Mouse (Mus musculus): ENCODE results near the gene Best2.

Best2 gene

DNA sequence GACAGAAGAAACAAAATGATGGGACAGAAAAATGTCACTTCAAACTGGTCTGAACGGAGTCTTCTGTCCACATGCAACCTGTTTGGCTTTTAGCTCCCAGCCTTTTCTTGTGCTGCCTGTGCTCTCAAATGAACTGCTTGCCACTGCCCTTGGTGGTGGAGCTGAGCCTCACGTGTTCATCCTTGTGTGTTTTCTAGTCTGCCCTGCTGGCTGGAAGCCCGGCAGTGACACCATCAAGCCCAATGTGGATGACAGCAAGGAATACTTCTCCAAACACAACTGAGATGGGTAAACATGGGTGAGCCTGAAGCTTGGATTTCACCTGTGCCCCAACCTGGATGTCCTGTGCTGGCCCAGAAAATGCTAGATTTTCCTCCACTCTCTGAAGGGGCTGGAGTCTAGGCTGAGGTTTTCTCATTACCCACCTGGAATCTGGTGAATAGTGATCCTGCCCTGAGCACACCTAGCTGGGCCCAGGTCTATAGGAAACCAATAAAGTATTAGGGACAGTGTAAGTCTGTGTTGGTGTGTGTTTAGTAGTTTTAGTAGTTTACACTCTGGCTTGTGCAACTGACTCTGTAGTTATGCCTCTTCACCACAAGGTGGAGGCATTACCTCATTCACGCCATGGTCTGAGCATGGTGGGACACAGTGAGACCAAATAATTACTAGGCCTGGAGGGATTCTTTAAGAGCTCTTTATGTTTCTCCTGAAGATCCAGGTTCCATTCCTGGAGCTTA lies 40.4 kb downstream of the Best2 start:
- in situ Hi-C loops (cut with MboI; ENCODE audit: unreplicated experiment in 2 of 2) = loop anchor here (5.0 to 25.0 kb wide), 7 partner anchors 51 to 1613 kb away; partner anchors contain the start of genes Abcc12 (in 1 of the 2), Asna1 (in 1 of the 2) and Trir (in 1 of the 2)

GRCm38 (mm10) chr8:84973079-84973478 lies 41.3 kb downstream of the Best2 start:
- in situ Hi-C loops (cut with MboI; ENCODE audit: unreplicated experiment in 2 of 2) = loop anchor here (5.0 to 25.0 kb wide), 7 partner anchors 52 to 1614 kb away; partner anchors contain the start of genes Abcc12 (in 1 of the 2), Asna1 (in 1 of the 2) and Trir (in 1 of the 2)

- in situ Hi-C loops (cut with MboI; ENCODE audit: unreplicated experiment in 2 of 2) = loop anchor here (5.0 to 25.0 kb wide), 7 partner anchors 54 to 1616 kb away; partner anchors contain the start of genes Abcc12 (in 1 of the 2), Asna1 (in 1 of the 2) and Trir (in 1 of the 2)
These were observed 43.4 kb downstream of the Best2 start for GRCm38 (mm10) chr8:84970913-84971312.

DNA sequence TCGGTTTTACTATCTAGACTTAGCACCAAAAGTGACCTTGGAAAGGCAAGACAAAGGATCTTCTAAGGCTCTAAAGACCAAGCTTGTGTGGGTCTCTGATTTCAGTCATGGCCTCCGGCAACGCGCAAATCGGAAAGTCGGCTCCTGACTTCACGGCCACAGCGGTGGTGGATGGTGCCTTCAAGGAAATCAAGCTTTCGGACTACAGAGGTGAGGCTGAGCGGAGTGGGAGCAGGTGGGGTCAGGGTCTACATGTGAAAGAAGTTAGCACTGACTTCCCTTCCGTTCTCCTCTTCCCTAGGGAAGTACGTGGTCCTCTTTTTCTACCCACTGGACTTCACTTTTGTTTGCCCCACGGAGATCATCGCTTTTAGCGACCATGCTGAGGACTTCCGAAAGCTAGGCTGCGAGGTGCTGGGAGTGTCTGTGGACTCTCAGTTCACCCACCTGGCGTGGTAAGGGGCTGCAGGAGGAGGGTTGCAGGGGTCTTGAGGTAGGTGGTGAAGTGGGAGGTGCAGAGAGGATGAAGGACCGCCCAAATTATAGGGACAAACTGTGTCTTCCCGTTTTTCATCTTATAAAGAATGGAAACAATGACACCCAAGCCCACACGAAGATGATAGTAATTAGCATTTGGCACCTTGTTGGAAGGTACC lies 44.1 kb downstream of the Best2 start:
- in situ Hi-C loops (cut with MboI; ENCODE audit: unreplicated experiment in 2 of 2) = loop anchor here (5.0 to 25.0 kb wide), 7 partner anchors 55 to 1617 kb away; partner anchors contain the start of genes Abcc12 (in 1 of the 2), Asna1 (in 1 of the 2) and Trir (in 1 of the 2)

DNA sequence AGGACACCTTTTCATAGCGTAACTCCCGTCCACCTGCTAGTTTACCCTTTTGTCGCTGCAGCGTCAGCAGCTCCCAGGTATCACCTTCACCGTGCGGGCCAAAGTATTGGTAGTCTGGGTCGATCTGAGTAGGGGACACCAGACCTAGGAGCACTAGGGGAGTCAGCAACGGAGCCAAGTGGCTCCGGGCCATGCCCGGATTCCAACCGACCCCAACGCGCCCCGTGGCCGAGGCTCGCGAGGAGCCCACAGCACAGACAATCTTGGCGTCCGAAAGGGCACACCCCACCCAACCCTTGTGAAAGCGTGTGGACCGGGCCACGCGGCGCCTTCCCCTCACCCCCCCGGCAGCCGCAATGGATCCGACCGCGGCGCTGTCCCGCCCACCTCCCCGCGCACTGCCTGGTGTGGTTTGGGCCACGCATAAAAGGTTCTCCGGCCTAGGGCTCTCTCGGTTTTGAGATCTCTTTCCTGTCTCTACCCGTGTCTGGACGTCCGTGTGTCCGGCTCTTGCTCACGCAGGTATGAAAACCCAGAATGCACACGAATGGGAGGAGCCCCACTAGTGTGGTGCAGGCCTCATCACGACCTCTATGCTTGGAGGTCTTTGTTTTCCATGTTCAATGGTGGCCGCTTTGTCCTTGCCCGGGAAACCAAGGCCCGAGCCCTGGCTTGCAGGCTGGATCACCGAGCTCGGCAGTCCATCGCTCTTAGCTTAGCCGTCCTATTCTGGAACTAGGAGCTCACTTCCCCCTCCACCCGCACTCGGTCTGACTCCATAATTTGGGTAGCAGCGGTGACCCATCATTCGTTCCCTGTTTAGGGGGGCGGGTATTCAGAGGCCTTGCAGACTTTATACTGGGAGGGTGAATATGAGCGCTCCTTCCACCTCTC lies 44.8 kb downstream of the Best2 start, which contains the start of the genes Gm49661, Prdx2 and Rnaseh2a:
TSS of gene Gm49661 (minus strand) at position 193 of the 894 bp plus-strand sequence.
TSS of gene Prdx2 (plus strand) at position 347 of the 894 bp plus-strand sequence.
TSS of gene Rnaseh2a (minus strand) at position 527 of the 894 bp plus-strand sequence.
- in situ Hi-C loops (cut with MboI; ENCODE audit: unreplicated experiment in 2 of 2) = loop anchor here (5.0 to 25.0 kb wide), 9 partner anchors 55 to 1618 kb away; partner anchors contain the start of genes Asna1 (in 2 of the 2), Calr (in 2 of the 2), Rad23a (in 2 of the 2) and Trir (in 2 of the 2)

GRCm38 (mm10) chr8:84968650-84969049 lies 45.7 kb downstream of the Best2 start:
- in situ Hi-C loops (cut with MboI; ENCODE audit: unreplicated experiment in 2 of 2) = loop anchor here (5.0 to 25.0 kb wide), 4 partner anchors 59 to 1619 kb away; partner anchors contain the start of genes Calr (in 2 of the 2), Rad23a (in 2 of the 2), Abcc12 (in 1 of the 2) and Asna1 (in 1 of the 2)

GRCm38 (mm10) chr8:84967532-84968304 lies 46.6 kb downstream of the Best2 start:
- in situ Hi-C loops (cut with MboI; ENCODE audit: unreplicated experiment in 2 of 2) = loop anchor here (5.0 to 25.0 kb wide), 4 partner anchors 60 to 1620 kb away; partner anchors contain the start of genes Calr (in 2 of the 2), Rad23a (in 2 of the 2), Abcc12 (in 1 of the 2) and Asna1 (in 1 of the 2)

- in situ Hi-C loops (cut with MboI; ENCODE audit: unreplicated experiment in 2 of 2) = loop anchor here (5.0 to 25.0 kb wide), 4 partner anchors 61 to 1621 kb away; partner anchors contain the start of genes Calr (in 2 of the 2), Rad23a (in 2 of the 2), Abcc12 (in 1 of the 2) and Asna1 (in 1 of the 2)
These were observed 47.7 kb downstream of the Best2 start for GRCm38 (mm10) chr8:84966603-84967002.

- in situ Hi-C loops (cut with MboI; ENCODE audit: unreplicated experiment in 2 of 2) = loop anchor here (5.0 to 25.0 kb wide), 4 partner anchors 61 to 1621 kb away; partner anchors contain the start of genes Calr (in 2 of the 2), Rad23a (in 2 of the 2), Abcc12 (in 1 of the 2) and Asna1 (in 1 of the 2)
These were observed 48.5 kb downstream of the Best2 start for GRCm38 (mm10) chr8:84965731-84966291.

- in situ Hi-C loops (cut with MboI; ENCODE audit: unreplicated experiment in 2 of 2) = loop anchor here (5.0 to 25.0 kb wide), 4 partner anchors 37 to 1623 kb away; partner anchors contain the start of genes Calr (in 2 of the 2), Rad23a (in 2 of the 2) and Abcc12 (in 1 of the 2)
These were observed 50.4 kb downstream of the Best2 start for GRCm38 (mm10) chr8:84963952-84964351.

- in situ Hi-C loops (cut with MboI; ENCODE audit: unreplicated experiment in 2 of 2) = loop anchor here (5.0 to 25.0 kb wide), 5 partner anchors 32 to 1627 kb away; partner anchors contain the start of genes Calr (in 2 of the 2), Rad23a (in 2 of the 2), Abcc12 (in 1 of the 2) and Hook2 (in 1 of the 2)
These were observed 54.5 kb downstream of the Best2 start for GRCm38 (mm10) chr8:84959811-84960210.
